Mouse (Mus musculus) c-Kit-positive CD71-negative TER-119-negative erythroid progenitor cells, embryonic 14.5 days (primary cell): Measurements from ENCODE around the gene Isg20.

Source experiments
- DNase-seq: peaks from one replicate; pipeline ENCODE4 v3.0.0-alpha.2; 2013; ENCODE audit warnings: low read depth

Gene Isg20

GRCm38 (mm10) chr7:78903174-78903870 lies 9.9 kb upstream of the Isg20 start:
- no peak for DNase-seq

GRCm38 (mm10) chr7:78904175-78904574 lies 9.0 kb upstream of the Isg20 start:
- DNase-seq = no peak

DNA sequence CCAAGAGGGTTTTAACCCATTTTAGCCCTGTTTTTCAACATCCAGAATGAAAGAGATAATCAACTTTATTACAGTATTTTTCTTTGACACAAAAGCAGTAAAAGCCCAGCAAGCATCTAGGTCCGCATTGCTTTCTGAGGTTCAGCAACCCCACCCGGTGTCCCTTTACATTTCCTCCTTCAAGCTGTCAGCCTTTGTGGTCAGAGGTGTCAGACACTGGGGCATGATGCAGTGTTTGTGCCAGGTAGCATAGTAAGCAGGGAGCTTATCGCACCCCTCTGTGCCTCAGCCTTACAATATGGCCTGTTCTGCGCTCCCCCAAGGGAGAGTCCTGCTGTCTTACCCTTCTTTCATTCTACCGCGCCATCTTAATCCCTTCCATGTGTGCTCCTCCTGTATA lies 4.2 kb upstream of the Isg20 start:
- no peak for DNase-seq

DNA sequence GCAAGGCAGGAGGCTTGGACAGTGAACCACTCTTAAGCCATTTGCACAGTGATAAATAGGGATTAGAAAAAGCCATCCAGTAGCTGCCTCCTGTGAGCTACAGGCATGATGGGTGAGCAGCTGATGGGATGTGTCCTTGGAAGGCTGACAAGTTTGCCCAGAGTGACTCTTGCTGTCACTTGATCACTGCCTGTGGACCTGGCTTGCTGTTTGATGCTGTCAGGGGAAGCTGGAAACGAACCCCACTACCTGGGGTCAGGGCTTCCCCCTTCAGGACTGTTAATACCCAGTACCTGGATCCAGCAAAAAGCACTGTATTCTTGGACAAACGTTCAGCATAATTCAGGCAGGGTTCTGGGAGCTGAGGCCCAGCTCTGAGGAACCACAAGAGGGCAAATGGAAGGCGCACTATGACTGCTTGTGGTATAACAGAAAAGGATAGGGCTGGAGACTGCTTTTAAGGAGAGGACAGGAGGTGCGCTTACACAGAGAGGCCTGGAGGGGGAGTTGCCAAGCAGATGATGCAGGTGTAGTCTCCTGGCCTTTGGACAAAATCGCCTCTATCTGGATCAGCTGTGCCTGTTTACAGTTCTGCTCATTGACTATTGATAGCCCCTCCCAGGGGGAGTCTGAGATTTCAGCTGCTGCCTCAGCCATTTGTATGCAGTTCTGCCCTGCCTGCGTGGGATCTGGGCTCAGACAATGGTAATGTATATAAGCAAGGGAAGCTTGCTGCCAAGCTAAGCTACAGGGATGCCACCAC lies 2.7 kb upstream of the Isg20 start:
- no peak for DNase-seq

DNA sequence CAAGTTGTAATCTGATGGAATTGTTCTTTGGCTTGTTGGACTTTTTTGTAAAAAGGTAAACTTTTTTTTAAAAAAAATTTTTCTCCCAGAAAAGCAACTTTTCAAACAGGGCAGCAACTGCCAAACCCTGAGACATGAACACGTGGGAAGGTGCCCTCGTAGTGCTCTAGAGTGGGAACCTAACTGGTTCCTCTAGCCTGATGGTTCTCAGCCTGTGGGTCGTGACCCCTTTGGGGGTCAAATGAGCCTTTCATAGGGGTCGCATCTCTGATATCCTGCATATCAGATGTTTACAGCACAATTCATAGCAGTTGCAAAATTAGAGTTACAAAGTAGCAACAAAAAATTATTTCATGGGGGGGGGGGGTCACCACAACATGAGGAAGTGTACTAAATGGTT lies 2.0 kb upstream of the Isg20 start:
- DNase-seq = no peak

DNA sequence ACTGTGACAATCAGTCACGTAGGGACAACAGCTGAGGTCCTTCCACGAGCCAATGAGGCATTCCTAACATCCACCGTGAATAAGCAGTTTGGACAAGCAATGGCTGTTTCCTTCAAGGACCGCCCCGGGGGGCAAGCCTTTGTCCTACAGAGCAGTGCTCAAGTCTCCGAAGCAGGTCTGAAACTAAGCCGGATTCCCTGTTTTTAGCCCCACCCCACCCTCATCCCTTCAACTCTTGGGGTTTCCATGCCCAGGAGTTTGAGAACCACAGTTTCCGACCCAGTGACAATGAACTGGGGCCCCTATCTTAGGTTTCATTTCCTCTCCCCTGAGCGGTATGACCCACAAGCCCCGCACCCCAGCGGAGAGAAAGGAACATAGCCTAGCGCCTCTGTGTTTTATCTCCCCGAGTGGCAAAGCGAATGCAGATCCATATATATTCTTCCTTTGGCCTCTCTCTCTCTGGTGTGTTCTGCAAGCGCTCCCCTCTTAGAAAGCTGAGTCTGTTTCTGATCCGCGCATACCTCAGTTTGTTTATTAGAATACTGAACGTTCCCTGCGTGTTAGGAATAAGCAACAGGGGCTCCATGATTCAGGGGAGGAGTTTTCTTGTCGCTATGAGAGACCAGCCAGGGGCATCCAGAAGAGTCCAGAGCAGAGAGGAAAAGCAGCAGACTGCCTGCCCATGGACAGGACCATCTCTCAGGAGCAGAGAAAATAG lies 811 bp upstream of the Isg20 start:
- no peak for DNase-seq

DNA sequence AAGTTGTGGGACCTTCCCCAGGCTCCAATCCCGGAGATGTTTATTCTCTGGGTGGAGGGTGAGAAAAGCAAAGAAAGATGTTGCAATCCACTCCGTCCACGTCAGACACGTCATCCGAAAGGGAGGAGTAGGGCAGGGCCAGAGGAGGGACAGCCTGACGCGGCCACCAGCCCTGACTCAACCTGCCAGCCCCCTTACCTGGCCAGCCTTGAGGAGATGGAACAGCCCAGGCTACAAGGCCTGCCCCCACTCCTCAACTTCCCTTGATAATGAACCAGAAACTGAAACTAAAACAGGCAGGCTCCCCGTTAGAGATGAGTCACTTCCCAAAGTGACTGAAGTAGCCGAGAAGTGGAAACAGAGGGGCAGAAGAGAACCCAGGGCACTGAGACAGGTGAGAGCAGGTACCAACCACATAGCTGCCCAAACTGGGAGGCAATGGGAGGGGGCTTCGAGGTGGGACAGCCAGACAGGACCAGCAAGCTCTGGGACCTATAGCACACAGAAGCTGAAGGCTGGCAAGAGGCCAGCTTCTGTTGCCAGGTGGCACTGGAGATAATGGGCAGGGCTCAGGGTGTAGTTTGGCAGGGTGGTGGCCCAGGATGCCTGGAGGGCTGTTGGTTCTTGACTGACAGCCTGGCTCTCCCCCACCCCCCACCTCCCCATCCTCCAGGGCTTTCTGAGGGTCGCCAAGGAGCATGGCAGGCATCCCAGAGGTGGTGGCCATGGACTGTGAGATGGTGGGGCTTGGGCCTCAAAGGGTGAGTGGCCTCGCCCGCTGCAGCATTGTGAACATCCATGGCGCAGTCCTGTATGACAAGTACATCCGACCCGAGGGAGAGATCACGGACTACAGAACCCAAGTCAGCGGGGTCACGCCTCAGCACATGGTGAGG lies 673 bp downstream of the Isg20 start:
- DNase-seq = peak; percentile 46

- no peak for DNase-seq
These were observed 1.3 kb downstream of the Isg20 start for GRCm38 (mm10) chr7:78914545-78914845.

- no peak for DNase-seq
These were observed 1.8 kb downstream of the Isg20 start for GRCm38 (mm10) chr7:78914896-78915510.

DNA sequence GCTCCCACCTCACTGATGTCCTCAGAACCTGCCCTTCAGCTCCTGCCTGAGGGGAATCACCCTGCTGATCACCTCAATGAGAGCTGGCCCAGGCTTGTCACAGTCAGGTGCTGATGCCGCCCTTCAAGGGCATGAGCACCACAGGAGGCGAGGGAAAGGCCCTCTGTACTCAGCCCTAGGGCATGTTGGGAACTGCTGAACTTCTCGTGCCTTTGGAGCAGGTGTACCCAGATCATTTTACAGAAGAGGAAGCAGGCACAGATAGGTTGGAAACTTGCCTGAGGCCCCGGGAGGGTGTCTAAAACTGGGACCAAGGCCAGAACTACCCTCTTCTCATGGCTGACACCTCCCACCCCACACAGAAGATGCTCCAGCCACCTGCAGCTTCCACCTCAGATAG lies 5.5 kb downstream of the Isg20 start:
- no peak for DNase-seq

DNA sequence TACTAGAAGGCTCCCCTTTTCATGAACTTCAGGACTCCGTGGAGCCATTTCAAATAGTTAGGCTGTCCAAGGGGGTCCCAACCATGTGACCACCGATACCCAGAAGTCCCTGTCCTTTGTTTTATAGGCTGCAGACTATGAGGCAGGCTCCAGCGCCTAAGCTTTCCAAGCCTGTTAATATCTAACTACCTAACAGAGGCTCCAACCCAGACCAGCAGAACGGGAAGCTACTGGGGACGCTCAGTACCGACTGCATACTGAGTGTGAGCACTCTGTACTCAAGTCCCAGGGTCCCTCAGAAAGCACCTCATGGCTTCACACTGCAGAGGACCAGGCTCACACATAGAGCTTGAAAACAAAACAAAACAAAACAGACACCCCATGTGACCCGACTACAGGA lies 9.3 kb downstream of the Isg20 start:
- no peak for DNase-seq

DNA sequence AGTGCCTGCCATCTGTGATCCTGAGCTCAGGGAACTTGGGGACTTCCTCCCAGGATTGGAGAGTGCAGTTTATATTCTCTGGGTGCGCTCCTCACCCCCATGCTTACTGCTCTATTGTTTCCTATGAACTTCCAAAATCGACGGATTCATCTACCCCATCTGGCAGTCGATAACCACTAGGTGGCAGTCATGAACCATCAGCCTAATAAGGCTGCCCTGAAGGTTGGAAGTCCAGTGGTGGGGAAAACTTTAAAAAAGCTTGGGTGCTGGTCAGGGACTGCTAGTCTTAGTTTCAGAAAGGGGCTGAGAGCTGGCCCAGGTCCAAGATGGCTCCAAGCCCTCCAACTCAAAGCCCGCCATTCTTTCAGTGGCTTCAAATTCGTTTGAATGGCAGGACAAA lies 11.1 kb downstream of the Isg20 start:
- peak; percentile 65 for DNase-seq

DNA sequence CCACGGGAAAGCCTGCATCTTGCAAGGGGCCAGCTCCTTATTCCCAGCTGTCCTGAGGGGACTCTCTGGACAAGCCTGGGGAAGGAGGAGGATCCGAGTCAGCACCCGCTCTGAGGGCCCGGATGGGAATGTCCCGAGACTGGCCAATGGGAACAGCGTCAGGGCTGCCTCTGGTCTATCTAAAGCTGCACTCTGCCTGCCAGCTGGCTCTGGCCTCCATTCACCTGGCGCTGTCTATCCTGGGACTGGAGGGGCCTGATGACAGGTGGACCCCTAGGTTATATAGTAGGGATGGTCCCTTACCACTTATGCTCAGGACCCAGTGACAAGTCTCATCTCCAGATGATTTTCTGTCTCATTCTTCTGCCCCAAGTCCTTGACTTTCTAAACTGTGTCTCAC lies 11.6 kb downstream of the Isg20 start:
- no peak for DNase-seq

DNA sequence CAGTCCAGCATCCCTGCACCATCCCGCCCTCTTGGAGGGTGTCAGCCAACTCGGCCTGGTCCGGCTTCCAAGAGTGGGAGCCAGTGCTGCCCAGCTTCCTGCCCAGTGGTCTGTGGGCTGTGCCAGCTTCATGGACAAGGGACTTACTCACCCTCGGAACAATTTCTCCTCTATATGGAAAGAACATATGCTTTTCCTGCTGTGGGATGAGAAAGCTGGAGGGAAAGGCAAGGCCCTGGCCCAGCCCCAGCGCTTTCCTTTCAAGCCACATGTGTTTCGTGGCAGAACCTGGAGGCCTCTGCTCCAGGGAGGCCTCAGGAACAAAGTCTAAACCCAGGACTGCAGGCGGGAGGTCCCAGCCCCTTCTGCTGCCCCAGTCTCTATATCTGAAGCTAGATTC lies 12.5 kb downstream of the Isg20 start:
- no peak for DNase-seq

DNA sequence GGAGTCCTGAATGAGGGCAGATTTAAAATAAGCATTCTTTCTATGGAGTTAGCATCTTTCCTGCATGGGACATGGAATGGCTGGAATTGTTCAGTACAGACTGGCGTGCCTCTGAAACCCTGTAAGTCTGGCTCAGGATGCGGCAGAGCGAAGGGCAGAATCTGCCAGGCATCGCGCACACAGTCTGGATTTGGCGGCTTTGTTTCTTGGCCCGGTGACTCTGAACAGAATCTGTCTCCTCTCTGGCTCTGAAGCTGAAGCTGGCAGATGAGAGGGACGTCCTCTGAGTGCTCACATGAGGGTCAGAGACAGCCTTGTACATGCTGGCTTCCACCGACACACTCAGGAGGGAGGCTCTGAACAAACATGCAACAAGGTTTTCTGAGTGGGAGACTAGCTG lies 12.9 kb downstream of the Isg20 start:
- no peak for DNase-seq

DNA sequence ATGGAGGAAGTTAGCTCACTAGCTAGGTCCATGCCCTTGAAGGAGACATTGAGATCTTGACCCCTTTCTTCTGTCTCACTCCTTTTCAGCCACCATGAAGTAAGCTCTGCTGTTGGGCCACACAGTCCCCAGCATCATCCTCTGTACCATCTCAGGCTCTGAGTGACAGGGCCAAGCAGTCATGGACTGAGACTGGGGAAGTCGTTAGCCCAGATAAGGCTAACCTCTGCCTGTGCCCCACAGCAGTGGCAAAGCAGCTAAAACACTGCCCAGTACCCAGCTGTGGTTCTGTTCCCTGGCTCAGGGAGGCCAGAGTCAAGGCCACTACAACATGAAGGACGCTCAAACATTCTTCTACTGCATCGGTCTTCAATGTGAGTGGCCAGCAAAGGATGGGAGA lies 14.0 kb downstream of the Isg20 start:
- no peak for DNase-seq

GRCm38 (mm10) chr7:78938957-78939602 lies 25.9 kb downstream of the Isg20 start:
- no peak for DNase-seq

DNA sequence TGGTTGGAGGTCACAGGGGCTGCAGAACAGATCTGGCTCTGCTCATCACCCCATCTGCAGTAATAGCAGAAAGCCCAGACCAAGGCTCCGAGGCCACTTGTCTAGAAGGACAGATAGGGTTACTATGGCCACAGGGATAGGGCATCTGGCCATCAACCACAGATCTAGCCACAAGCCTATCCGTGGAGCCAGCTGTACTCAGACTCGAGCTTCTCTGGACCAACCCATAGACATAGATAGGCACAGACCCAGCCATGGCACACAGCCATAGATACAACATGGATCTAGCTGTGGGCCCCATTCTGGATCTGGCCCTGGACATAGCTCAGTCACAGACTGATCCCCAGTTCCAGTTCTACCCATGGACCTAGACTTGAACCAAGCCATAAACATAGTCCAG lies 27.7 kb downstream of the Isg20 start:
- DNase-seq = no peak

- no peak for DNase-seq
These were observed 29.3 kb downstream of the Isg20 start for GRCm38 (mm10) chr7:78942544-78942943.

GRCm38 (mm10) chr7:78953886-78954572 lies 40.8 kb downstream of the Isg20 start:
- no peak for DNase-seq

DNA sequence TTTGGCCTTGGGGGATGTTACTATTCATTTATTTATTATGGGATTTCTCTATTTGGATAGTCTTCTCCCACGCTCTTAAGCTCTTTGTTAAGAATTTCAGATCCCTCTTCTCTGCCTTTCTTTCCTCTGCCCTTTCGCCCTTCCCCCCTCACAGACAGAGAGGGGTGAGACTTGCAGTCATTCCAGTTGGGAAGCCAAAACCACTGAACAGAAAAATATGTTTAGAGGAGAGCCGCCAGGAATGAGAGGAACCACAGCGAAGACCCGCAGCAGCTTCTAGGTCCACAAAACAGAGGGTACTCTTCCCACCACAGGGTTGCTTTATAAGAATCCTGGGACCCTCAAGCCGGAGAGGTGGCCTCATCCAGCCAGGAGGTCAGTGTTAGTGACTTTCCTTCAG lies 41.4 kb downstream of the Isg20 start:
- no peak for DNase-seq
